Mouse (Mus musculus) embryonic facial prominence, embryonic 12.5 days (tissue): ENCODE results near the gene Golga7b. TPM values are rescaled to one million over a fixed set of nuclear protein-coding genes. Genes with fewer than 3 reads are reported as not detected.

Experiments used
- ATAC-seq: fragments of 200-750 bp; cut with Nextera tagmentation; 2 replicates; pipeline ENCODE4 v1.8.0; 2017; ENCODE audit not compliant: insufficient number of reproducible peaks, insufficient read depth, low FRiP score, low TSS enrichment
- H3K27ac ChIP-seq: fragments of 300-500 bp; sonication (generic); 2 replicates; pipeline ENCODE4 v1.5.1; 2016; ENCODE audit warnings: mild to moderate bottlenecking
- H3K27me3 ChIP-seq: fragments of 300-500 bp; sonication (generic); 2 replicates; pipeline ENCODE4 v1.6.1; 2016; ENCODE audit warnings: mild to moderate bottlenecking, moderate library complexity
- H3K36me3 ChIP-seq: fragments of 300-500 bp; sonication (generic); 2 replicates; pipeline ENCODE4 v1.6.1; 2016; ENCODE audit warnings: mild to moderate bottlenecking
- H3K4me1 ChIP-seq: fragments of 300-500 bp; sonication (generic); 2 replicates; pipeline ENCODE4 v1.6.1; 2016
- H3K4me2 ChIP-seq: fragments of 300-500 bp; sonication (generic); replicated peaks from 2 replicates; pipeline ENCODE4 v1.6.1; 2016; ENCODE audit warnings: mild to moderate bottlenecking, moderate library complexity
- H3K4me3 ChIP-seq: fragments of 300-500 bp; sonication (generic); 2 replicates; pipeline ENCODE4 v1.5.1; 2016; ENCODE audit warnings: mild to moderate bottlenecking
- H3K9ac ChIP-seq: fragments of 300-500 bp; sonication (generic); 2 replicates; pipeline ENCODE4 v1.6.1; 2016; ENCODE audit warnings: mild to moderate bottlenecking, moderate library complexity
- H3K9me3 ChIP-seq: fragments of 300-500 bp; sonication (generic); 2 replicates; pipeline ENCODE4 v1.6.1; 2016; ENCODE audit warnings: mild to moderate bottlenecking, moderate library complexity
- WGBS: fragments of 180-500 bp; shearing (Covaris S2); methylation state at CpG from one replicate; pipeline ENCODE4 v1.1.7; 2016; 5-methylcytosine and 5-hydroxymethylcytosine counted together
- polyA plus RNA-seq: library from polyadenylated mRNA; unstranded; fragments of >200 nt; fragmentation: Nextera tagmentation; extraction: Ambion mirVana; gene quantifications from 2 replicates; pipeline ENCODE4 v1.2.1, GENCODE M21; 2016

Golga7b gene
- polyA plus RNA-seq, 1 experiment from 2014 or later: 1.9 TPM

GRCm38 (mm10) chr19:42272003-42272963 lies 24.9 kb downstream of the Golga7b start:
- H3K4me2 ChIP-seq: no peak overlapping the region
- H3K4me1 ChIP-seq: 0 out of 2 replicates have a peak, but pooled peaks cover 3% of the 10 kb centered on the region
- WGBS: 38% methylated on average over 14 of the region's 14 CpGs
- no peak overlapping the region for H3K27ac ChIP-seq
- no peak overlapping the region for H3K9ac ChIP-seq
- no peak for ATAC-seq
- H3K36me3 ChIP-seq: no peaks in the 10 kb centered on the region
- H3K27me3 ChIP-seq: 0 out of 2 replicates have a peak, but pooled peaks cover 12% of the 10 kb centered on the region
- H3K4me3 ChIP-seq: no peak overlapping the region
- H3K9me3 ChIP-seq: no peaks in the 10 kb centered on the region

DNA sequence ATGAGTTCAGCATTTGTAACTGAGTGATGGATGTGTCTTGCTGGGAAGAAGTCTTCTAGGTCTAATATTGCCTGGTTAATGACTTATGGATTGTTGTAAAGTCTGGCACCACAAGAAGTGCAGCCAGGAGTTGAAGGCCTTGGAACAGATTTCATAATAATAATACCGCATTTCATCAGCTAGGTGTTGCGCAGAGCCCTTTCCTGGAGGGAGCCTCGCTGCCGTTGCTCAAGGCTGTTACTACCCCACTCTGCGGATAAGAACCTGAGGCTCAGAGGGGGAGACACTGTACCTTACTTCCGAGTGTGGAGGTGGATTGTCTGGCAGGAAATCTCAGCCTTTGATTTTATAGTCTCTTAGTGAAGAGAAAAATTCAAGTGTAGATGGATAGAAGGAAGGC lies 29.9 kb downstream of the Golga7b start:
- WGBS: 85% methylated on average over 6 of the region's 6 CpGs
- ATAC-seq: no peak
- H3K4me1 ChIP-seq: no peaks in the 10 kb centered on the region
- no peak overlapping the region for H3K9ac ChIP-seq
- no peaks in the 10 kb centered on the region for H3K36me3 ChIP-seq
- no peak overlapping the region for H3K4me2 ChIP-seq
- no peaks in the 10 kb centered on the region for H3K27me3 ChIP-seq
- H3K4me3 ChIP-seq: no peak overlapping the region
- no peak overlapping the region for H3K27ac ChIP-seq
- no peaks in the 10 kb centered on the region for H3K9me3 ChIP-seq

DNA sequence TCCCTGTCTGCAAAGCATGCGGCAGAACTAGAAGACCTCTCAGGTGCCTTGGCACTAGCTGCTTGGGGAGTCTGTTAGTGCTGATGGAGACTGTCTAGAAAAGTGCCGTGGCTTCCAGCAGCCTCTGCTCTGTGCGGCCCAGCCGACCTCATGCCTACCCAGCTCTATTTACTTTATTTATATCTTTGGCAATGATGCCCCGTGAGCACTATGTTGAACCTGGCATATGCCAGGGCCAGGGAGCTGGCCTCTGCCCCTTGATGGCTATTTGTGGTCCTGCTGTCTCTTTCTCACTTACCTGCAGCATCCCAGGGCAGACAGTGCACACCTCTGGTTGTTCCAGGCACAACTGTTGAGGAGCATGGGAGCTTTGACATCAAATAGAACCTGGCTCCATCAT lies 31.1 kb downstream of the Golga7b start:
- no peaks in the 10 kb centered on the region for H3K36me3 ChIP-seq
- no peak for ATAC-seq
- WGBS: 80% methylated on average over 5 of the region's 5 CpGs
- no peak overlapping the region for H3K4me3 ChIP-seq
- H3K4me2 ChIP-seq: no peak overlapping the region
- no peak overlapping the region for H3K9ac ChIP-seq
- no peak overlapping the region for H3K27ac ChIP-seq
- no peaks in the 10 kb centered on the region for H3K4me1 ChIP-seq
- H3K9me3 ChIP-seq: no peaks in the 10 kb centered on the region
- no peaks in the 10 kb centered on the region for H3K27me3 ChIP-seq

DNA sequence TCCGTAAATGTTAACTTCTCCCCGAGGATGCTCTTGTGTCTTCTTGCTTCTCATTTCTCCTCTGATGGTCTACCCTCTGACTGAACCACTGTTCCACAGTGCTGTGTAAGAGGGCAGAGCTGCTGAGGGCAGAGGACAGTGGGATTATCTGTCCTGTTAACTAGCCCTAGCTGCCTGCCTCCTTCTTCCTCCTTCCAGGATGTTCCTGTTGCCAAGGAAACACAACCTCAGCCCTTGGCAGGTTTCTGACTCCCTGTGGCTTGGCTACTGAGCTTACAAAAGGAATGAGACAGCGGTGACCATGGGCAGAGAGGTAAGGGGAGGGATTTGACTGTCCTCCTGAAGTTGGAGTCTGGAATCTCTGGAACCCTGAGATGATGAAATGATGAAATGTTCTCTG lies 32.2 kb downstream of the Golga7b start:
- H3K27ac ChIP-seq: no peak overlapping the region
- ATAC-seq: no peak
- H3K9me3 ChIP-seq: no peaks in the 10 kb centered on the region
- H3K36me3 ChIP-seq: no peaks in the 10 kb centered on the region
- WGBS: 61% methylated on average over 3 of the region's 3 CpGs
- H3K4me1 ChIP-seq: no peaks in the 10 kb centered on the region
- no peaks in the 10 kb centered on the region for H3K27me3 ChIP-seq
- H3K4me2 ChIP-seq: no peak overlapping the region
- H3K9ac ChIP-seq: no peak overlapping the region
- no peak overlapping the region for H3K4me3 ChIP-seq

- Histone ChIP-seq H3K9me3 (no peaks in the 10 kb centered on the region), H3K4me1 (no peaks in the 10 kb centered on the region), H3K27ac (no peak overlapping the region), H3K4me2 (no peak overlapping the region), H3K4me3 (no peak overlapping the region), H3K36me3 (no peaks in the 10 kb centered on the region), H3K27me3 (no peaks in the 10 kb centered on the region), H3K9ac (no peak overlapping the region)
- ATAC-seq: no peak
- 71% methylated on average over 8 of the region's 8 CpGs for WGBS
These were observed 36.8 kb downstream of the Golga7b start for GRCm38 (mm10) chr19:42284178-42284577.

- 70% methylated on average over 4 of the region's 4 CpGs for whole genome bisulfite sequencing
- H3K9me3 ChIP-seq: no peaks in the 10 kb centered on the region
- no peaks in the 10 kb centered on the region for H3K36me3 ChIP-seq
- no peak overlapping the region for H3K4me3 ChIP-seq
- H3K4me1 ChIP-seq: peaks cover 15% of the 10 kb centered on the region
- no peak overlapping the region for H3K27ac ChIP-seq
- H3K4me2 ChIP-seq: no peak overlapping the region
- no peak for ATAC-seq
- no peaks in the 10 kb centered on the region for H3K27me3 ChIP-seq
- no peak overlapping the region for H3K9ac ChIP-seq
These were observed 41.0 kb downstream of the Golga7b start for GRCm38 (mm10) chr19:42288361-42288760.

DNA sequence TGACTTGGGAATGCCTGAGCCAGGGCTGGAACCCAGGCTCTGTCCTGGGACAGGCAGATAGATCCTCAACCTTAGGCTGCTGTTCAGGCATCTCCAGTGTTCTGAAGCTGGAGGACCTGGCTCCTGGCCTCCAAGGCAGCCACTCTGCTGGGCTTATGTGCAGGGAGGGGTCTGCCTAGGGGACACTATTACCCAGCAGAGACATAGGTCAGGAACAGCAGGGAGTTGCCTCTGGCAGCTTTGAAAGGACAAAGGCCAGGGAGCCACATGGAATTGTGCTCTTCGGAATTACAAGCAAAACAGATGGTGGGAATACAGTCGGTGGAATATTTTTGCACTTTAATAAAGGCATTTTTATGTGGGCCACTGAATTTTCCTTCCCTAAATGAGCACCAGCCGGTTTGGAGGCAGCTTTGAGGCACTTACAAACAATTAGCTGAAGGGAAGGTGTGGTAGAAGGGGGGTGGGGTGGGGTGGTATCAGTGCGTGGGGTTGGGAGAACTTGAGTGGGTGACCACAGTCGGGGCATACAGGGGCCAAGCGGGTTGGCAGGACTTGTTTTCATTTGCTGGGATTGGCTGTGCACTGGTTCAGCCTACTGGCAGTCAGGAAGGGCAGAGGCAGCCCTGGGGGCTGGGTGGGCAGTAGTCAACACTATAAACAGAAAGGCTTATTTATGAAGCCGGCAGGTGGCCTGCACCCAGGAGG lies 43.7 kb downstream of the Golga7b start:
- no peak overlapping the region for H3K27ac ChIP-seq
- no peak overlapping the region for H3K9ac ChIP-seq

GRCm38 (mm10) chr19:42292106-42292505 lies 44.7 kb downstream of the Golga7b start:
- peaks cover 15% of the 10 kb centered on the region for H3K4me1 ChIP-seq
- H3K9me3 ChIP-seq: no peaks in the 10 kb centered on the region
- H3K27ac ChIP-seq: 0 out of 2 replicates have a peak overlapping the region, but pooled peaks have one; percentile 7
- no peaks in the 10 kb centered on the region for H3K36me3 ChIP-seq
- 28% methylated on average over 8 of the region's 8 CpGs for WGBS
- ATAC-seq: no peak
- H3K9ac ChIP-seq: no peak overlapping the region
- no peak overlapping the region for H3K4me2 ChIP-seq
- H3K4me3 ChIP-seq: no peak overlapping the region
- H3K27me3 ChIP-seq: no peaks in the 10 kb centered on the region

More for the DNA sequence above, 43.7 kb downstream of the Golga7b start:
- H3K4me2 ChIP-seq: no peak overlapping the region
- H3K9me3 ChIP-seq: no peaks in the 10 kb centered on the region
- no peak for ATAC-seq
- H3K36me3 ChIP-seq: no peaks in the 10 kb centered on the region
- peaks cover 15% of the 10 kb centered on the region for H3K4me1 ChIP-seq
- H3K27me3 ChIP-seq: no peaks in the 10 kb centered on the region
- WGBS: 19% methylated on average over 7 of the region's 7 CpGs
- H3K4me3 ChIP-seq: no peak overlapping the region

- no peaks in the 10 kb centered on the region for H3K36me3 ChIP-seq
These were observed 45.8 kb downstream of the Golga7b start for GRCm38 (mm10) chr19:42293216-42293615.

DNA sequence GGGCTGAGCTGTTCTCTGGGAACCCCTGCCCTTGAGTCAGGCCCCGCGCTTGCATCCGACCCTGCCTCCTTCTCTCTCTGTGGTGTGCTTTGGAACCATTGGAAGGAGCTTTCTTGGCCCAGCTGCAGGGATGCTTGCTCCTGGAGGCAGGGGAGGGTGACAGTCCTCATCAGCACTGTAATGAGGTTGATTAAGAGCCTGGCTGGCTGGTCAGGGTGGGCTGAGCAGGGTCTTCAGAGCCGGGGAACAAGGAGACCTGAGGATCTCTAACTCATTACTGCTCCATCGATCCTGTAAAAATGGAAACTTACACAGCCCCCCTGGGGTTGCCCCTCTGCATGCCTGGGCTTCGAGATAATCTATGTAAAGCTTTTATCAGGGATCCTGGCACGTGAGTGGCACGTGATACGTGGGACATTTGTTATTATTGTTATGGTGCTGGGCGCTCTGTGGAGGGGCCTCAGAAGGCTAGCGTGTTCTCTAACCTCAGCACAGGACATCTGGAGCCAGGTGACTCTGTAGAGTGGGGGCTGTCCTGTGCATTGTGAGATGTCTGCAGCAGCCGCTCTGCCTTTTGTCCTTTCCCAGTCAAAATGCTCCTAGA lies 55.9 kb downstream of the Golga7b start:
- no peak overlapping the region for H3K4me3 ChIP-seq
- no peak overlapping the region for H3K9ac ChIP-seq
- H3K36me3 ChIP-seq: no peaks in the 10 kb centered on the region
- 66% methylated on average over 12 of the region's 12 CpGs for WGBS
- ATAC-seq: no peak
- H3K9me3 ChIP-seq: no peaks in the 10 kb centered on the region
- no peak overlapping the region for H3K27ac ChIP-seq
- H3K4me2 ChIP-seq: no peak overlapping the region
- no peaks in the 10 kb centered on the region for H3K27me3 ChIP-seq
- peaks cover 14% of the 10 kb centered on the region for H3K4me1 ChIP-seq

More at GRCm38 (mm10) chr19:42293216-42293615, 45.8 kb downstream of the Golga7b start:
- H3K9ac ChIP-seq: no peak overlapping the region
- H3K9me3 ChIP-seq: no peaks in the 10 kb centered on the region
- no peak for ATAC-seq
- no peak overlapping the region for H3K4me3 ChIP-seq
- no peak overlapping the region for H3K4me2 ChIP-seq
- 77% methylated on average over 6 of the region's 6 CpGs for WGBS
- H3K27ac ChIP-seq: no peak overlapping the region
- no peaks in the 10 kb centered on the region for H3K27me3 ChIP-seq
- H3K4me1 ChIP-seq: peaks cover 15% of the 10 kb centered on the region

DNA sequence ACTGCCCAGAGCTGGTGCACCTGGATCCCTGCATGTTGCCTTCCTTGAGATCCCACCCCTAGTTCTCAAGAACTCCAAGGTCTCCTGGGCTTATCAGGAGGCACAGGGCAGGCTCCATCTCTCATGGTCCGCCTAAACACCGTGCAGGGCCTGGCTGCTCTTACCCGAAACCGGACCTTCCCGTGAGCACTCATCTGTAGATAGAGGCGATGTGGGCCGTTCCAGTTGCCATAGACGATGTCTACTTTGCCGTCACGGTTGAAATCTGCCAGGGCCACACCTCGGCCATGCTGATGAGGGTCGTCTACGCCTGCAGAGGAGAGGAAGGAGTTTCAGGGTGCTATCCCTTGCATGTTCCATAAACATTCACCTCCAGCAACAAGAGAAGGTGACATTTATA lies 57.1 kb downstream of the Golga7b start:
- Histone ChIP-seq H3K9ac (no peak overlapping the region), H3K27me3 (no peaks in the 10 kb centered on the region), H3K27ac (no peak overlapping the region), H3K36me3 (no peaks in the 10 kb centered on the region), H3K4me1 (peaks cover 14% of the 10 kb centered on the region), H3K4me2 (no peak overlapping the region), H3K4me3 (no peak overlapping the region), H3K9me3 (no peaks in the 10 kb centered on the region)
- 90% methylated on average over 13 of the region's 13 CpGs for WGBS
- no peak for ATAC-seq
